Mouse (Mus musculus) T-helper 17 cell (primary cell): ENCODE results near the gene Tpd52l2.

Experiments used
- in situ Hi-C, 2 experiments: fragments of 300-600 bp; cut with MboI, MseI; formaldehyde crosslinking; loops; 1 replicate in 1 of 2; 2 replicates in 1 of 2; pipeline ENCODE4 v1.15.1; 2025; ENCODE audit warnings: high pct_unique_total_duplicates in 2 of 2

The Tpd52l2 gene

GRCm38 (mm10) chr2:181532589-181532988 lies 35.6 kb downstream of the Tpd52l2 start:
- in situ Hi-C loops: no loop called here

- in situ Hi-C loops: no loop called here
Observed at GRCm38 (mm10) chr2:181536410-181536809, 39.5 kb downstream of the Tpd52l2 start.

- in situ Hi-C loops: no loop called here
Observed at GRCm38 (mm10) chr2:181537444-181538047, 40.6 kb downstream of the Tpd52l2 start.

- in situ Hi-C loops: no loop called here
Observed at GRCm38 (mm10) chr2:181541761-181542380, 44.9 kb downstream of the Tpd52l2 start.

- in situ Hi-C loops: no loop called here
Observed at GRCm38 (mm10) chr2:181546142-181546541, 49.2 kb downstream of the Tpd52l2 start.

GRCm38 (mm10) chr2:181548227-181548626 lies 51.3 kb downstream of the Tpd52l2 start:
- in situ Hi-C loops: no loop called here

DNA sequence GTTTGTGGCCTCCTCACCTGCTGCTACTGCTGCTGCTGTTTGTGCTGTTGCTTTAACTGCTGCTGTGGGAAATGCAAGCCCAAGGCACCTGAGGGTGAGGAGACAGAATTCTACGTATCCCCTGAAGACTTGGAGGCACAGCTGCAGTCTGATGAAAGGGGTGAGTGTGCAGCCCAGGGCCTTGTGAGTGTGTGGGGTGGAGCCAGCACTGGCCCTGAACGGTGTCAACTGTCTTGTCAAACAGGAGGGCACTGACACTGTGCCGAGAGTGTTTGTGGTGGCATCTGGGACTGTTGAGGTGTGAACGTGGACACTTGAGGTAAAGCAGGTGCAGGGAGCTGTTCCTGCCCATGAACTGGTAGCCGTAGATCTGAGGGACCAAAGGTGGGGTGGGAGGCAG lies 51.7 kb downstream of the Tpd52l2 start:
- in situ Hi-C loops: no loop called here

- in situ Hi-C loops: no loop called here
Observed at GRCm38 (mm10) chr2:181550233-181550632, 53.3 kb downstream of the Tpd52l2 start.

- in situ Hi-C loops: no loop called here
Observed at GRCm38 (mm10) chr2:181553772-181554171, 56.8 kb downstream of the Tpd52l2 start.

GRCm38 (mm10) chr2:181567338-181567737 lies 70.4 kb downstream of the Tpd52l2 start:
- in situ Hi-C loops: no loop called here
